Mouse (Mus musculus) kidney, postnatal 0 days (tissue): ENCODE results near the gene Glrx2. TPM values are rescaled to one million over a fixed set of nuclear protein-coding genes. Genes with fewer than 3 reads are reported as not detected.

Source experiments
- ATAC-seq: fragments of 200-750 bp; cut with Nextera tagmentation; replicated peaks from 2 replicates; pipeline ENCODE4 v1.8.0; 2017; ENCODE audit warnings: low read depth, moderate number of reproducible peaks, moderate TSS enrichment, moderate library complexity; ENCODE audit not compliant: low FRiP score
- DNase-seq: peaks from one replicate; pipeline ENCODE4 v3.0.0-alpha.2; 2016; ENCODE audit warnings: low spot score
- H3K27ac ChIP-seq: fragments of 300-500 bp; sonication (generic); 2 replicates; pipeline ENCODE4 v1.5.1; 2014; ENCODE audit warnings: mild to moderate bottlenecking
- H3K27me3 ChIP-seq: fragments of 300-500 bp; sonication (generic); 2 replicates; pipeline ENCODE4 v1.6.1; 2014; ENCODE audit warnings: low read length, mixed read lengths; ENCODE audit not compliant: insufficient read depth
- H3K36me3 ChIP-seq: fragments of 300-500 bp; sonication (generic); 2 replicates; pipeline ENCODE4 v1.6.1; 2014; ENCODE audit warnings: low read length, mixed read lengths; ENCODE audit not compliant: insufficient read depth
- H3K4me1 ChIP-seq: fragments of 300-500 bp; sonication (generic); replicated peaks from 2 replicates; pipeline ENCODE4 v1.6.1; 2014; ENCODE audit warnings: antibody characterized with exemption, low read length, mixed read lengths; ENCODE audit not compliant: insufficient read depth
- H3K4me2 ChIP-seq: fragments of 300-500 bp; sonication (generic); 2 replicates; pipeline ENCODE4 v1.6.1; 2014; ENCODE audit warnings: mild to moderate bottlenecking, low read length, moderate library complexity, mixed read lengths
- H3K4me3 ChIP-seq: fragments of 300-500 bp; sonication (generic); replicated peaks from 2 replicates; pipeline ENCODE4 v1.5.1; 2014; ENCODE audit warnings: low read depth, low read length
- H3K9ac ChIP-seq: fragments of 300-500 bp; sonication (generic); 2 replicates; pipeline ENCODE4 v1.6.1; 2014; ENCODE audit warnings: low read depth, low read length
- H3K9me3 ChIP-seq: fragments of 300-500 bp; sonication (generic); replicated peaks from 2 replicates; pipeline ENCODE4 v1.6.1; 2016; ENCODE audit warnings: low read length, inconsistent platforms, mixed read lengths
- CTCF ChIP-seq: IDR thresholded peaks from 2 replicates; pipeline ENCODE4 v1.5.1; 2016; ENCODE audit warnings: antibody characterized with exemption, low read depth, mild to moderate bottlenecking, moderate library complexity
- WGBS: fragments of 180-500 bp; shearing (Covaris S2); extraction: QIAGEN DNeasy Blood & Tissue Kit; methylation state at CpG from one replicate; pipeline ENCODE4 v1.1.7; 2014; 5-methylcytosine and 5-hydroxymethylcytosine counted together
- polyA plus RNA-seq: library from polyadenylated mRNA; unstranded; fragments of >200 nt; fragmentation: Nextera tagmentation; extraction: Ambion mirVana; gene quantifications from 2 replicates; pipeline ENCODE4 v1.2.1, GENCODE M21; 2015

Glrx2 gene
- polyA plus RNA-seq, 1 experiment from 2014 or later = 121 TPM

GRCm38 (mm10) chr1:143766238-143766637 lies 50.1 kb downstream of the Glrx2 start:
- Histone ChIP-seq H3K4me2 (no peak overlapping the region), H3K4me1 (no peaks in the 10 kb centered on the region), H3K9ac (no peak overlapping the region), H3K27ac (no peak overlapping the region), H3K9me3 (no peaks in the 10 kb centered on the region), H3K27me3 (no peaks in the 10 kb centered on the region), H3K4me3 (no peak overlapping the region), H3K36me3 (peaks cover 10% of the 10 kb centered on the region; the same call in 1 of the 2 replicates)
- no peak for ATAC-seq
- TF ChIP-seq CTCF = no peak
- 92% methylated on average over 6 of the region's 6 CpGs for WGBS
- DNase-seq = no peak

DNA sequence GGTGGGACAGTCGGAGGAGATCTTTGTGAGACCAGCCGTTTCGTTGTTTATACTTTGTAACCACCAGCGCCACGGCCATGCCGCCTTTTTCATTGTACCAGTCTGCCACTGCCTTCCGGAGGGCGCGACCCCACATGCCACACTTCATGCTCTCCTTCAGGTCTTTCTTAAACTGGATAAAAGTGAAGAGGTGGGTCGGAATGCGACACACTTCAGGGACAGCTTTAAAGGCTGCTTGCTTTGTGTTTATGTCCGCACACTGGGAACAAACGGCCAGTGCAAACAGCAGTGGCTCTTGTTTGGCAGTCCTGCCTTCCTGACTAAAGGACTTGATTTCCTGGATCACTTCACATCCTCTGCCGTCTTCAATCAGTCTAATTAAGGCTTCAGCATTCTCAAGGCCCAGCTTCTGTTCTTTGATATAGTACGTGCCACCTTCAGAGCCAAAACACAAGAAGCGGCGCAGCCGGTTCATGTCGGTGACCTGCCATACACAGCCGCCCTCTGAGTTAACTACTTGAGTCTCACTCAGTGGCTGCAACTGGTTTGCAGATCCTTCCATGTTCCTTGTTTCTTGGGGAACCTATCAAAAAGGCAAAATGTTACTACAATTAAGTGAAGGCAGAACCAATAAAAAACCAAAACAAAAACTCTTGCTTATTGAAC lies 54.4 kb downstream of the Glrx2 start:
- no peak overlapping the region for H3K4me3 ChIP-seq
- no peaks in the 10 kb centered on the region for H3K9me3 ChIP-seq
- H3K4me2 ChIP-seq = peak overlapping the region; percentile 21; the same call in 1 of the 2 replicates
- H3K27me3 ChIP-seq = no peaks in the 10 kb centered on the region
- peak; percentile 61; the same call in 1 of the 2 replicates for ATAC-seq
- H3K9ac ChIP-seq = no peak overlapping the region
- peak overlapping the region; percentile 25; the same call in 1 of the 2 replicates for H3K27ac ChIP-seq
- peak; percentile 47 for DNase-seq
- no peak for TF ChIP-seq CTCF
- H3K4me1 ChIP-seq = no peaks in the 10 kb centered on the region
- H3K36me3 ChIP-seq = 0 out of 2 replicates have a peak, but pooled peaks cover 2% of the 10 kb centered on the region
- 49% methylated on average over 20 of the region's 20 CpGs for WGBS

DNA sequence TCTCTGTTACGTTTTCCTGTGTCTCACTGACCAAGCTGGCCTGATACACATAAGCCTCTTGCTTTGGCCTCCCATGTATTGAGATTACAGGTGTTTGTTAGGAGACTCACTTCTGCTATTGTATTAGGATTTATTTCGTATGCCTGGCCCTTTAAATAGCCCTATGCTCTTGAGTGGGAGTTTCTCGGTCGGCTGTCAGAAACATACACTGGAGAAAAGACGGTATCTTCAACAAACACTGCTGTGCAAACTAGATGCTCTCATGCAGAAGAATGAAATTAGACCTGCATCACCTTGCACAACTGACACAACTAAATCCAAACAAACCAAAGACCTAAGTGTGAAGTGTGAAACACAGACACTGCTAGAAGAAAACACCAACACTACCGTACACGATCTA lies 56.9 kb downstream of the Glrx2 start:
- no peaks in the 10 kb centered on the region for H3K36me3 ChIP-seq
- no peak for TF ChIP-seq CTCF
- no peak for DNase-seq
- peaks cover 6% of the 10 kb centered on the region; the same call in 1 of the 2 replicates for H3K4me1 ChIP-seq
- H3K9me3 ChIP-seq = no peaks in the 10 kb centered on the region
- no peak overlapping the region for H3K27ac ChIP-seq
- ATAC-seq = no peak
- no peak overlapping the region for H3K4me3 ChIP-seq
- 54% methylated on average over 7 of the region's 7 CpGs for WGBS
- no peak overlapping the region for H3K9ac ChIP-seq
- no peak overlapping the region for H3K4me2 ChIP-seq
- H3K27me3 ChIP-seq = no peaks in the 10 kb centered on the region

GRCm38 (mm10) chr1:143773909-143774308 lies 57.8 kb downstream of the Glrx2 start:
- H3K9me3 ChIP-seq = no peaks in the 10 kb centered on the region
- H3K4me1 ChIP-seq = peaks cover 6% of the 10 kb centered on the region
- DNase-seq (no peak), ATAC-seq (no peak)
- no peaks in the 10 kb centered on the region for H3K36me3 ChIP-seq
- H3K9ac ChIP-seq = no peak overlapping the region
- H3K4me3 ChIP-seq = no peak overlapping the region
- no peak overlapping the region for H3K27ac ChIP-seq
- TF ChIP-seq CTCF = no peak
- no peak overlapping the region for H3K4me2 ChIP-seq
- 75% methylated on average over 6 of the region's 6 CpGs for WGBS
- no peaks in the 10 kb centered on the region for H3K27me3 ChIP-seq

- peaks cover 6% of the 10 kb centered on the region for H3K4me1 ChIP-seq
- ATAC-seq = peak; percentile 97
- H3K4me3 ChIP-seq = peak within 1 kb of the TSS; percentile 81
- under 1% methylated on average over 84 of the region's 84 CpGs for WGBS
- peak within 1 kb of the TSS; percentile 81 for H3K4me2 ChIP-seq
- H3K36me3 ChIP-seq = no peaks in the 10 kb centered on the region
- H3K9me3 ChIP-seq = no peaks in the 10 kb centered on the region
- peak; percentile 98 for DNase-seq
- peak within 1 kb of the TSS; percentile 90 for H3K9ac ChIP-seq
- no peaks in the 10 kb centered on the region for H3K27me3 ChIP-seq
- peak; percentile 97 for TF ChIP-seq CTCF
- peak within 1 kb of the TSS; percentile 90 for H3K27ac ChIP-seq
Observed at GRCm38 (mm10) chr1:143776446-143777411, 60.6 kb downstream of the Glrx2 start, which contains the start of the genes Trove2 and Uchl5. TSS of gene Trove2 (minus strand) at chr1:143777068. TSS of gene Uchl5 (plus strand) at chr1:143777272.

- H3K4me2 ChIP-seq = peak overlapping the region; percentile 80
Observed at GRCm38 (mm10) chr1:143777558-143778218, 61.5 kb downstream of the Glrx2 start.

More at GRCm38 (mm10) chr1:143777558-143778218, 61.5 kb downstream of the Glrx2 start:
- H3K4me1 ChIP-seq = peaks cover 6% of the 10 kb centered on the region
- H3K27me3 ChIP-seq = no peaks in the 10 kb centered on the region
- no peak for TF ChIP-seq CTCF
- peak overlapping the region; percentile 90 for H3K9ac ChIP-seq
- ATAC-seq = peak; percentile 30
- DNase-seq = peak; percentile 26
- H3K4me3 ChIP-seq = peak overlapping the region; percentile 81
- no peaks in the 10 kb centered on the region for H3K9me3 ChIP-seq
- WGBS = under 1% methylated on average over 39 of the region's 39 CpGs
- H3K36me3 ChIP-seq = no peaks in the 10 kb centered on the region
- peak overlapping the region; percentile 90 for H3K27ac ChIP-seq
